Mouse (Mus musculus) liver, adult 2 months (tissue): ENCODE measurements around the gene Olfr557.

Source experiments
- CTCF ChIP-seq: fragments of 200-500 bp; IDR thresholded peaks from 2 replicates; pipeline ENCODE4 v1.5.1; 2011; ENCODE audit warnings: low read depth, low read length, control low read depth
- POLR2A ChIP-seq: fragments of 200-500 bp; IDR thresholded peaks from 2 replicates; pipeline ENCODE4 v1.6.1; 2011; ENCODE audit warnings: low read length, control low read depth; ENCODE audit not compliant: insufficient read depth; ENCODE audit errors: extremely low read depth

- no peak for TF ChIP-seq CTCF
- TF ChIP-seq POLR2A = no peak
These were observed 42.0 kb downstream of the Olfr557 start for GRCm38 (mm10) chr7:102737705-102738104.
